Mouse (Mus musculus): ENCODE measurements around the gene Kpnb1. TPM values are rescaled to one million over a fixed set of nuclear protein-coding genes. Genes with fewer than 3 reads are reported as not detected.

The Kpnb1 gene
- polyA plus RNA-seq, 3 experiments from 2014 or later, result 24.7 to 41.5 (median 26.2) TPM

Other genes starting within 250 kb of the Kpnb1 start
- 10 to 100 TPM; 19.0 to 35.1 (median 30.7) TPM for gene Pnpo, start 243.9 kb downstream of the Kpnb1 start, polyA plus RNA-seq (2017; shearing (Covaris generic))
- gene Sp2, start 204.9 kb downstream of the Kpnb1 start, polyA plus RNA-seq (2017; shearing (Covaris generic)), result 10 to 100 TPM; 20.4 to 24.7 (median 20.9) TPM
- 1 to 10 TPM in 1 of 3 experiments, under 1 TPM in 1, not detected in 1; 0.19 to 2.7 TPM for gene Sp6, start 174.5 kb downstream of the Kpnb1 start, polyA plus RNA-seq (2017; shearing (Covaris generic))
- 1 to 10 TPM; 6.2 to 8.8 (median 6.5) TPM for gene Scrn2, start 157.9 kb downstream of the Kpnb1 start, polyA plus RNA-seq (2017; shearing (Covaris generic))
- gene Lrrc46, start 146.5 kb downstream of the Kpnb1 start, polyA plus RNA-seq (2017; shearing (Covaris generic)), result not detected
- gene Mrpl10, start 146.3 kb downstream of the Kpnb1 start, polyA plus RNA-seq (2017; shearing (Covaris generic)), result 10 to 100 TPM; 61.1 to 66.7 (median 63.2) TPM
- gene Osbpl7, start 137.3 kb downstream of the Kpnb1 start, polyA plus RNA-seq (2017; shearing (Covaris generic)), result 10 to 100 TPM; 22.8 to 30.5 (median 25.3) TPM
- gene Tbx21, start 72.5 kb downstream of the Kpnb1 start, polyA plus RNA-seq (2017; shearing (Covaris generic)), result 10 to 100 TPM in 1 of 3 experiments, 1 to 10 TPM in 2; 3.4 to 20.9 (median 3.6) TPM
- gene Tbkbp1, start 36.4 kb downstream of the Kpnb1 start, polyA plus RNA-seq (2017; shearing (Covaris generic)), result under 1 TPM in 2 of 3 experiments, not detected in 1; 0.21 to 0.44 TPM
- gene Npepps, start 92.8 kb upstream of the Kpnb1 start, polyA plus RNA-seq (2017; shearing (Covaris generic)), result 10 to 100 TPM; 23.4 to 47.0 (median 45.1) TPM
- 10 to 100 TPM; 39.1 to 45.1 (median 39.1) TPM for gene Mrpl45, start 127.8 kb upstream of the Kpnb1 start, polyA plus RNA-seq (2017; shearing (Covaris generic))
- under 1 TPM; 0.18 to 0.37 (median 0.27) TPM for gene Gpr179, start 164.2 kb upstream of the Kpnb1 start, polyA plus RNA-seq (2017; shearing (Covaris generic))
- 1 to 10 TPM; 5.9 to 8.5 (median 7.9) TPM for gene Socs7, start 174.7 kb upstream of the Kpnb1 start, polyA plus RNA-seq (2017; shearing (Covaris generic))
- not detected for gene Arhgap23, start 227.7 kb upstream of the Kpnb1 start, polyA plus RNA-seq (2017; shearing (Covaris generic))

Measured in inflammation-experienced regulatory T-cells, adult 6 months (primary cell).